Mouse (Mus musculus) liver, postnatal 0 days (tissue): ENCODE data around the gene Zfp39.

Experiments
- CTCF ChIP-seq: sonication (generic); IDR thresholded peaks from 2 replicates; pipeline ENCODE4 v1.5.1; 2016; ENCODE audit warnings: antibody characterized with exemption, low read depth
- EP300 ChIP-seq: IDR thresholded peaks from 2 replicates; pipeline ENCODE4 v1.6.1; 2016; ENCODE audit warnings: antibody characterized with exemption, low read depth, mild to moderate bottlenecking

GRCm38 (mm10) chr11:58947306-58947705, 43.3 kb upstream of the Zfp39 start:
- TF ChIP-seq CTCF: no peak
- TF ChIP-seq EP300: no peak
